Mouse (Mus musculus) cerebellum, postnatal 14 days (tissue): ENCODE measurements at regions not wholly inside any gene's neighbourhood (a gene's known extent, or its start where the extent isn't known, plus 50 kb on each side); places are given as distances from the start of the nearest gene placed in this dataset.

Source experiments
- DNase-seq, 2 experiments: peaks; one replicate each; pipeline ENCODE4 v3.0.0; 2021; ENCODE audit warnings: mixed read lengths in 2 of 2

- no peak for DNase-seq
These were observed 505.9 kb downstream of the Gm6685 start for GRCm38 (mm10) chr11:27833736-27834135.

- no peak for DNase-seq
These were observed 539.6 kb downstream of the Gm6685 start for GRCm38 (mm10) chr11:27799826-27800620.

- DNase-seq: no peak
These were observed 585.8 kb downstream of the Gm6685 start for GRCm38 (mm10) chr11:27753913-27754218.

- DNase-seq: peak; percentile 26 to 57
These were observed 586.3 kb downstream of the Gm6685 start for GRCm38 (mm10) chr11:27753212-27753912.

- DNase-seq: no peak
These were observed 613.6 kb downstream of the Gm6685 start for GRCm38 (mm10) chr11:27726109-27726508.

GRCm38 (mm10) chr11:27721346-27721745, 618.3 kb downstream of the Gm6685 start:
- no peak for DNase-seq

- DNase-seq: no peak
These were observed 667.2 kb downstream of the Gm6685 start for GRCm38 (mm10) chr11:27672436-27672835.
